Mouse (Mus musculus): Measurements from ENCODE around the gene Gpr4. TPM values are rescaled to one million over a fixed set of nuclear protein-coding genes. Genes with fewer than 3 reads are reported as not detected.

The Gpr4 gene
- polyA plus RNA-seq, 1 experiment = 6.5 TPM

DNA sequence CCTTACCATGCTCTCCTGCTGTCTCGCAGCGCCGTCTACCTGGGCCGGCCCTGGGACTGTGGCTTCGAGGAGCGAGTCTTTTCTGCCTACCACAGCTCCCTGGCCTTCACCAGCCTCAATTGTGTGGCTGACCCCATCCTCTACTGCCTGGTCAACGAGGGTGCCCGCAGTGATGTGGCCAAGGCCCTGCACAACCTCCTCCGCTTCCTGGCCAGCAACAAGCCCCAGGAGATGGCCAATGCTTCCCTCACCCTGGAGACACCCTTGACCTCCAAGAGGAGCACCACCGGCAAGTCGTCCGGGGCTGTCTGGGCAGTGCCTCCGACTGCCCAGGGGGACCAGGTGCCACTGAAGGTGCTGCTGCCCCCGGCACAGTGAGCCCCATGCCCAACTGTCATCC is 10.5 kb downstream of the Gpr4 start:
- Histone ChIP-seq H3K27ac (ENCODE audit: insufficient read depth, low read length) (no peak overlapping the region), H3K36me3 (ENCODE audit: control insufficient read depth, insufficient read depth, low read length) (no peaks in the 10 kb centered on the region), H3K4me3 (ENCODE audit: extremely low read depth, insufficient read depth, insufficient read length) (no peak overlapping the region), H3K4me1 (ENCODE audit: control insufficient read depth, insufficient read depth, insufficient read length) (no peaks in the 10 kb centered on the region; the same call in 1 of the 2 replicates), H3K27me3 (ENCODE audit: control insufficient read depth, insufficient read depth, low read length) (0 out of 2 replicates have a peak, but pooled peaks cover 1% of the 10 kb centered on the region)
- 93% methylated on average over 14 of the region's 14 CpGs for WGBS
- TF ChIP-seq POLR2A (IDR thresholded peaks at IDR 0.05; ENCODE audit: low read depth, low read length) = no peak
- TF ChIP-seq CTCF (IDR thresholded peaks at IDR 0.05; ENCODE audit: extremely low read depth, insufficient read depth, insufficient read length, insufficient replicate concordance) = no peak
- DNase-seq (ENCODE audit: low read depth in 1 of 2, low spot score in 2 of 2) = no peak

DNA sequence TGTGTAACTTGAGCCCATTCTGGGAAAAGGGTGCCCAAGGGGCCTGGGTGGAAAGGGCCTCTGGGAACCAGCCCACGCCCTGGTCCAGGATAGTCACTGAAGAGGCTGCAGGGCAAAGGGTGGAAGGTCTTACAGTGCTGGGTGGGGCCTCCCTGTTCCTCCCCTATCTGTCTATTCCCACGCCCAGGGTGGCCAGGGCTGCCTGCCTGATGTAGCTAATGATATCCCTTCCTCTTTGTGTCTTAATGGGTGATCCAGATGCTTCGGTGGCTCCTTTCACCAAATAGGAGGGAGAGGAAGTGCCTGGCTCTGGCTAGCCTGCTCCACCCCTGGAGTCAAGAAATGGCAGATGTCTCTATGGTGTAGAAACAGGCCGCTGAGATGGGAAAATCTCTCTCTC is 12.6 kb downstream of the Gpr4 start:
- Histone ChIP-seq H3K4me1 (ENCODE audit: control insufficient read depth, insufficient read depth, insufficient read length) (peaks cover 3% of the 10 kb centered on the region; the same call in 1 of the 2 replicates), H3K27ac (ENCODE audit: insufficient read depth, low read length) (no peak overlapping the region), H3K27me3 (ENCODE audit: control insufficient read depth, insufficient read depth, low read length) (no peaks in the 10 kb centered on the region), H3K36me3 (ENCODE audit: control insufficient read depth, insufficient read depth, low read length) (no peaks in the 10 kb centered on the region), H3K4me3 (ENCODE audit: extremely low read depth, insufficient read depth, insufficient read length) (no peak overlapping the region)
- no peak for TF ChIP-seq CTCF (IDR thresholded peaks at IDR 0.05; ENCODE audit: extremely low read depth, insufficient read depth, insufficient read length, insufficient replicate concordance)
- TF ChIP-seq POLR2A (IDR thresholded peaks at IDR 0.05; ENCODE audit: low read depth, low read length) = no peak
- WGBS = 80% methylated on average over 4 of the region's 4 CpGs
- no peak for DNase-seq (ENCODE audit: low read depth in 1 of 2, low spot score in 2 of 2)

DNA sequence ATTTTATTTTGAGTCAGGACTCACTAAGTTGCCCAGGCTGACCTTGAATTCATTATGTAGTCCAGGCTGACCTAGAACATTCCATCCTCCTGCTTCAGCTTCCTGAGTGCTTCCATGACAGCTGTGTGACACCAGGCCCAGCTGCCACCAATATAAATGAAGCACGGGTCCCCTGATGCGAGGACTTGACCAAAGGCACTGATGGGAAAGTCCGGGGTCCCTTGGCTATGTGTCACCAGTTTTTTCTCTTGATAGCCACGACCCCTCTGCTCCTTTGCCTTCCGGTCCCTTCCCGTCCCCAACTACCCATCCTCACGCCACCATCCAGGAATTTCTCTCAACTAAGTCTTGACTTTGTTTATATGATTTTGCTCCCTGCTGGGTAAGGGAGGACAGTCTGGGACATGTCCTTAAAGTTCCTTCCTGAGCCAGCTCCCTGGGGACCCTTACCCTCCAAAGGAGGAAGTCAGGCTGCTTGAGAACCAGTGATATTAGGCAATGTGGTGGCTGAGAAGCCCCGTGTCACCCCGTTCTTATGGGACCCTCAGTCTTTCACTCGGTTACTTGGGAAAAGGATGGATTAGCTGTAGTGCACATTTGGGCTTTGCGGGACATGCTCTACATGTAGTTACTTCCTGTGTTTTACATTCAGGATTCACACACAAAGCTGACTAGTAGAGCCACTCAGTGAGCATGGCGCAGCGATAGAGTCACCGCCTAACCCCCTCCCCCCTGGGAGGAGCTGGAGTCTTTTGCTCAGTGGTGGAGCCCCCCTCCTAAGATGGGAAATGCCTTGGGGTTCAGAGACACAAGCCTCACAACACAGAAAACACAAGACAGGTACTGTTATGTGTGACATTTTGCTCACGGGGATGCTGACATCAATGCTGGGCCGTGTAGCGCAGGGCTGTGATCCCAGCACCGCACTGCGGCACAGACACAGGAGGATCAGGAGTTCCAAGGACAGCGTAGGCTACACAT is 14.8 kb downstream of the Gpr4 start:
- TF ChIP-seq CTCF (IDR thresholded peaks at IDR 0.05; ENCODE audit: extremely low read depth, insufficient read depth, insufficient read length, insufficient replicate concordance) (no peak), POLR2A (IDR thresholded peaks at IDR 0.05; ENCODE audit: low read depth, low read length) (no peak)
- peak; percentile 18 to 31 for DNase-seq (ENCODE audit: low read depth in 1 of 2, low spot score in 2 of 2)
- Histone ChIP-seq H3K36me3 (ENCODE audit: control insufficient read depth, insufficient read depth, low read length) (no peaks in the 10 kb centered on the region), H3K4me3 (ENCODE audit: extremely low read depth, insufficient read depth, insufficient read length) (peak overlapping the region; percentile 71), H3K27me3 (ENCODE audit: control insufficient read depth, insufficient read depth, low read length) (no peaks in the 10 kb centered on the region), H3K27ac (ENCODE audit: insufficient read depth, low read length) (peak overlapping the region; percentile 81), H3K4me1 (ENCODE audit: control insufficient read depth, insufficient read depth, insufficient read length) (peaks cover 3% of the 10 kb centered on the region; the same call in 1 of the 2 replicates)
- WGBS = 23% methylated on average over 20 of the region's 20 CpGs

DNA sequence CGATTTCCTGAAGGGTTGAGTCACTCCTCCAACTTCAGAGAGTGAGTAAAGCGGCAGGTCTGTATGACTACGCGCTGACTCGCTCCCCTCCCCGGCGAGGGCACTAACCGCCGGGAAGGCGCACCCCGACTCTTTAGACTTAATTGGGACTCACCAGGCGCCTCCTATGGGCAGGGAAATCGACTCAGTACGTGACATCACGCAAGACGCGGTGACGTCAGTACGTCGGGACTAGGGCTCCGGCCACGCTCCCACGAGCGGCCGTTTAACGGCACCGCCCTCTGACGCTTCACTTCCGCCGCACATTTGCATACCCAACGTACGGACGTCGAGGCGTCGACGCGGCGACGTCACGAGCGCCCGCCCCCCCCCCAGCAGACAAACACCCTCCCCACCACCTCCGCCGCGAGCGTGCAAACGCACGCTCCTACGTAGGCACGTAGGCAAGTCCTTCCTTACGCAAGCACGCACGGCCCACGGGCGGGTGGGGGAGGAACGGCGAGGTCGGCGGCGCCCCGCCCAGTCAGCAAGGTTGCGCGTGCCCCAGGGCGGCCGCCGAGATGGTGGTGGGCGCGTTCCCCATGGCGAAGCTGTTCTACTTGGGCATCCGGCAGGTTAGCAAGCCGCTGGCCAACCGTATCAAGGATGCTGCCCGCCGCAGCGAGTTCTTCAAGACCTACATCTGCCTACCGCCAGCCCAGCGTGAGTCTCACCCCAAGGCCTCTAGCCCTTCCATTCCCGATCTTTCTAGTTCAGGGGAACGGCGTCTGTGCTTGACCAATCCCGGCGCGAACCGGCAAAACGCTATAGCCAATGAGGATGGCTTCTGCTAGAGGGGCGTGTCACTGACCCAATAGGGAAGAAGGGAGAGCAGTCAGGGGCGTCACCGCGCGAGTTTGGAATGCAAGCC is 15.8 kb downstream of the Gpr4 start, which contains the start of gene Opa3:
Gene Opa3 (plus strand): TSS at position 452 of the 910 bp plus-strand sequence.
- under 1% methylated on average over 89 of the region's 91 CpGs for WGBS
- peak within 1 kb of the TSS; percentile 98 for H3K27ac ChIP-seq (ENCODE audit: insufficient read depth, low read length)

DNA sequence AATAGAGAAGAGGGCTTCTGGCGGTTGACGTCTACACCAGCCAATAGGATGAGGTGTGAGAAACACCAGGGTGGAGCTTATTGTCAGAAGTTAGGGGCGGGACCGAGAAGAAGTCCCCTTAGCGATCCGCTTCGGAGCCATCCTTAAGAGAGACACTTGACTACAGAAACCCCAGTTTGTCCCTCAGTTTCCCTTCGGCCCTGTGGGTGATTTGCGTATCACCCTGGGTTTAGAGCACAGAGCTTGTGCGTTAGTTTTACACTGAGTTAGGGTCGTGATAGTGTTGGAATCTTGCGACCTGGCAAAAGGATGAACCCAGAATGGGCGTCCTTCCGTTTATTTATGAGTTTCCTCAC is 16.4 kb downstream of the Gpr4 start:
- H3K4me3 ChIP-seq (ENCODE audit: extremely low read depth, insufficient read depth, insufficient read length) = peak overlapping the region; percentile 70
- DNase-seq (ENCODE audit: low read depth in 1 of 2, low spot score in 2 of 2) = no peak
- TF ChIP-seq CTCF (IDR thresholded peaks at IDR 0.05; ENCODE audit: extremely low read depth, insufficient read depth, insufficient read length, insufficient replicate concordance) (no peak), POLR2A (IDR thresholded peaks at IDR 0.05; ENCODE audit: low read depth, low read length) (peak; percentile 18; the same call in 1 of the 2 replicates)
- H3K27ac ChIP-seq (ENCODE audit: insufficient read depth, low read length) = peak overlapping the region; percentile 78
- WGBS = under 1% methylated on average over 14 of the region's 14 CpGs
- no peaks in the 10 kb centered on the region for H3K36me3 ChIP-seq (ENCODE audit: control insufficient read depth, insufficient read depth, low read length)
- peaks cover 3% of the 10 kb centered on the region; the same call in 1 of the 2 replicates for H3K4me1 ChIP-seq (ENCODE audit: control insufficient read depth, insufficient read depth, insufficient read length)
- no peaks in the 10 kb centered on the region for H3K27me3 ChIP-seq (ENCODE audit: control insufficient read depth, insufficient read depth, low read length)

More for the DNA sequence above, 15.8 kb downstream of the Gpr4 start, which contains the start of gene Opa3:
- peak; percentile 99 to 100 for DNase-seq (ENCODE audit: low read depth in 1 of 2, low spot score in 2 of 2)
- TF ChIP-seq POLR2A (IDR thresholded peaks at IDR 0.05; ENCODE audit: low read depth, low read length) (peak; percentile 80), CTCF (IDR thresholded peaks at IDR 0.05; ENCODE audit: extremely low read depth, insufficient read depth, insufficient read length, insufficient replicate concordance) (0 out of 2 replicates have a peak, but pooled peaks have one; percentile 9)
- H3K27me3 ChIP-seq (ENCODE audit: control insufficient read depth, insufficient read depth, low read length) = no peaks in the 10 kb centered on the region
- peak within 1 kb of the TSS; percentile 71 for H3K4me3 ChIP-seq (ENCODE audit: extremely low read depth, insufficient read depth, insufficient read length)
- no peaks in the 10 kb centered on the region for H3K36me3 ChIP-seq (ENCODE audit: control insufficient read depth, insufficient read depth, low read length)
- peaks cover 3% of the 10 kb centered on the region; the same call in 1 of the 2 replicates for H3K4me1 ChIP-seq (ENCODE audit: control insufficient read depth, insufficient read depth, insufficient read length)

DNA sequence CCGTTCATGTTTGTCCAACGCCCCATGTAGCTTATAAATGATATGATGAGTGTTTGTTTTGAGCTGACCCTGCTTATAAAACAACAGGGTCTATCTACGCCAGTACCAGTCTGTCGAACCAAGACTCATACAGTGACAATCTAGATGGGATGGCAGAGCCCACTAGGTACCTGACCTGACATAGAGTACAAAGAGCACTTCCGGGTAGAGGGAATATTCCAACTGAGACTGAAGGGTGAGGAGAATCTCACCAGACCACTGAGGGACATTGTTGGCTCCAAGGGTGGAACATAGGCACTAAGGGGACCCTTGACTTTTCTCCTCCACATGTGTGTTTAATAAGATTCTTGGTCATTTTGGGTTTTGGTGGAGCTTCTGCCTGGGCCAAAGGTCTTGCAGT is 17.1 kb downstream of the Gpr4 start:
- H3K4me1 ChIP-seq (ENCODE audit: control insufficient read depth, insufficient read depth, insufficient read length) = peaks cover 3% of the 10 kb centered on the region; the same call in 1 of the 2 replicates
- peak overlapping the region; percentile 78; the same call in 1 of the 2 replicates for H3K27ac ChIP-seq (ENCODE audit: insufficient read depth, low read length)
- no peaks in the 10 kb centered on the region for H3K36me3 ChIP-seq (ENCODE audit: control insufficient read depth, insufficient read depth, low read length)
- H3K4me3 ChIP-seq (ENCODE audit: extremely low read depth, insufficient read depth, insufficient read length) = peak overlapping the region; percentile 70
- TF ChIP-seq CTCF (IDR thresholded peaks at IDR 0.05; ENCODE audit: extremely low read depth, insufficient read depth, insufficient read length, insufficient replicate concordance) (no peak), POLR2A (IDR thresholded peaks at IDR 0.05; ENCODE audit: low read depth, low read length) (no peak)
- DNase-seq (ENCODE audit: low read depth in 1 of 2, low spot score in 2 of 2) = no peak
- H3K27me3 ChIP-seq (ENCODE audit: control insufficient read depth, insufficient read depth, low read length) = no peaks in the 10 kb centered on the region
- WGBS = 23% methylated on average over 5 of the region's 5 CpGs

Measured in spleen, adult 2 months (tissue).